10 mouse cellular contexts compared by ENCODE assay signal in the genomic region with DNA sequence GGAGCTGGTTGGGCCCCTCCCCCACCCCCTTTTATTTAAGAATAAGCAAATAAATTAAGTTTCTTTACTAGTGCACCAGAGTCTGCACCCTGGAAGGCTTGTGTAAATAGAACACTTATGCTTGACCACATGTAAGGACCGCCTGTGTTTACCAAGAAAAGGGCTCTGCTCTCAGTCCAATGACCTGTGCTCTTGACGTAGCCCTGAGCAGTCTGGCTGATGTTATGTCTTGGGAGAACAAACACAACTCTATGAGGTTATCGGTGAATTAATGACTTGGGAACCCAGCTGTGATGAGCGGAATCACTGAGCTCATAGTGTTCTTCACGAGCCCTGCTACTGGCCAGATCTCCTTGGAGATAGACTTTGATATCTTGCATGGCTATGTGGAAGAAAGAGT. TPM values are rescaled to one million over a fixed set of nuclear protein-coding genes. Genes with fewer than 3 reads are reported as not detected.
DNase-seq lines count a peak whose midpoint lies in the region; ATAC-seq lines count a peak whose summit lies in the region.
"Had no signal": no experiment of that assay in that cellular context is flagged by ENCODE, and none has a peak within 500 bp of the region (broad histone marks: within the 10 kb centered on the region; RNA-seq: fewer than 3 reads in every experiment).

No protein-coding gene starts in this region.

- ATAC-seq in hindbrain, embryonic 11.5 days (ENCODE audit: low FRiP score), result no peak
- no peak for ATAC-seq in hindbrain, embryonic 12.5 days (ENCODE audit: low FRiP score)
- ATAC-seq in lung, embryonic 15.5 days (ENCODE audit: borderline replicate concordance, extremely low read depth, low FRiP score, low TSS enrichment), result no peak
- no peak for ATAC-seq in megakaryocyte progenitor cell, adult 5-6 weeks (replicated peaks; ENCODE audit: poor library complexity)
- ATAC-seq: forebrain, embryonic 13.5 days had no signal

- peak; percentile 1 for DNase-seq in hindbrain, embryonic 11.5 days (ENCODE audit: low spot score)
- DNase-seq in thymus, postnatal 0 days (ENCODE audit: low spot score), result peak; percentile 34
- no peak for DNase-seq in thymus, postnatal 25 days
- DNase-seq in spleen, adult 12 weeks (ENCODE audit: low spot score), result no peak
- no peak for DNase-seq in adrenal gland, postnatal 25 days
- DNase-seq: right cerebral cortex, postnatal 4 days had no signal

- H3K9ac ChIP-seq in hindbrain, embryonic 11.5 days (ENCODE audit: low read depth, low read length), result no peak overlapping the region
- no peak overlapping the region for H3K9ac ChIP-seq in hindbrain, embryonic 12.5 days
- H3K9ac ChIP-seq in lung, embryonic 15.5 days, result no peak overlapping the region
- H3K9ac ChIP-seq: forebrain, embryonic 13.5 days had no signal

- peaks cover 3% of the 10 kb centered on the region; the same call in 1 of the 2 replicates for H3K4me1 ChIP-seq in hindbrain, embryonic 11.5 days (replicated peaks; ENCODE audit: control insufficient read depth, insufficient read depth, low read length)
- peaks cover 15% of the 10 kb centered on the region for H3K4me1 ChIP-seq in hindbrain, embryonic 12.5 days
- peaks cover 35% of the 10 kb centered on the region for H3K4me1 ChIP-seq in lung, embryonic 15.5 days

- no peak overlapping the region for H3K4me2 ChIP-seq in hindbrain, embryonic 11.5 days (replicated peaks; ENCODE audit: low read depth, low read length)
- no peak overlapping the region for H3K4me2 ChIP-seq in hindbrain, embryonic 12.5 days (replicated peaks)
- H3K4me2 ChIP-seq in lung, embryonic 15.5 days, result peak overlapping the region; percentile 73
- H3K4me2 ChIP-seq: forebrain, embryonic 13.5 days had no signal

- H3K27me3 ChIP-seq in hindbrain, embryonic 11.5 days (ENCODE audit: control insufficient read depth, insufficient read depth, low read length), result peaks cover 10% of the 10 kb centered on the region
- H3K27me3 ChIP-seq in hindbrain, embryonic 12.5 days, result peaks cover 30% of the 10 kb centered on the region
- peaks cover 32% of the 10 kb centered on the region; the same call in 1 of the 2 replicates for H3K27me3 ChIP-seq in lung, embryonic 15.5 days

- 57% methylated on average over 5 of the region's 5 CpGs for WGBS in hindbrain, embryonic 11.5 days
- WGBS in hindbrain, embryonic 12.5 days, result 51% methylated on average over 5 of the region's 5 CpGs
- WGBS in lung, embryonic 15.5 days, result 19% methylated on average over 5 of the region's 5 CpGs

- H3K27ac ChIP-seq in hindbrain, embryonic 11.5 days (ENCODE audit: low read depth, low read length), result no peak overlapping the region
- H3K27ac ChIP-seq in hindbrain, embryonic 12.5 days, result no peak overlapping the region
- H3K27ac ChIP-seq in lung, embryonic 15.5 days, result no peak overlapping the region
- H3K27ac ChIP-seq: forebrain, embryonic 13.5 days had no signal

- no peak overlapping the region for H3K4me3 ChIP-seq in hindbrain, embryonic 11.5 days (ENCODE audit: low read depth, low read length)
- no peak overlapping the region for H3K4me3 ChIP-seq in hindbrain, embryonic 12.5 days
- 0 out of 2 replicates have a peak overlapping the region, but pooled peaks have one; percentile 2 for H3K4me3 ChIP-seq in lung, embryonic 15.5 days
- H3K4me3 ChIP-seq: forebrain, embryonic 13.5 days had no signal

- no peaks in the 10 kb centered on the region for H3K36me3 ChIP-seq in hindbrain, embryonic 11.5 days (ENCODE audit: control insufficient read depth, insufficient read depth, low read length)
- H3K36me3 ChIP-seq in hindbrain, embryonic 12.5 days, result no peaks in the 10 kb centered on the region
- no peaks in the 10 kb centered on the region for H3K36me3 ChIP-seq in lung, embryonic 15.5 days

- no peaks in the 10 kb centered on the region for H3K9me3 ChIP-seq in hindbrain, embryonic 11.5 days (ENCODE audit: control insufficient read depth, low read length)
- H3K9me3 ChIP-seq in hindbrain, embryonic 12.5 days (replicated peaks), result no peaks in the 10 kb centered on the region
- H3K9me3 ChIP-seq in lung, embryonic 15.5 days, result no peaks in the 10 kb centered on the region
- H3K9me3 ChIP-seq: forebrain, embryonic 13.5 days had no signal

RNA-seq across cellular contexts. Expression of a gene that starts 1.6 kb away (rescaled TPM):
- 0.29 and 0.35 TPM in 2 replicates for polyA plus RNA-seq in hindbrain, embryonic 11.5 days (2014; fragmentation: Nextera tagmentation; extraction: Ambion mirVana)
- 0.91 and 1.1 TPM in 2 replicates for polyA plus RNA-seq in hindbrain, embryonic 12.5 days (2016; fragmentation: Nextera tagmentation; extraction: Ambion mirVana)
- polyA plus RNA-seq in thymus, postnatal 0 days (2015; fragmentation: Nextera tagmentation; extraction: Ambion mirVana), result 156 and 158 TPM in 2 replicates
- 7.8 and 8.3 TPM in 2 replicates for polyA plus RNA-seq in lung, embryonic 15.5 days (2015; fragmentation: Nextera tagmentation; extraction: Ambion mirVana)
- total RNA-seq in megakaryocyte progenitor cell, adult 5-6 weeks (2015), result 184 and 191 TPM in 2 replicates
- 174 and 180 TPM in 2 replicates for total RNA-seq in megakaryocyte progenitor cell, adult 5-6 weeks (2017)
- total RNA-seq in adrenal gland, postnatal 25 days (2021), result 6.4 and 8.1 TPM in 2 replicates

RNA-seq across cellular contexts. Expression of a gene that starts 36.4 kb away (rescaled TPM):
- 0.25 and 1.4 TPM in 2 replicates for polyA plus RNA-seq in hindbrain, embryonic 11.5 days (2014; fragmentation: Nextera tagmentation; extraction: Ambion mirVana)
- polyA plus RNA-seq in hindbrain, embryonic 12.5 days (2016; fragmentation: Nextera tagmentation; extraction: Ambion mirVana), result 0.69 and 1.5 TPM in 2 replicates
- 1.4 and 2.1 TPM in 2 replicates for polyA plus RNA-seq in thymus, postnatal 0 days (2015; fragmentation: Nextera tagmentation; extraction: Ambion mirVana)
- 1.0 and 1.7 TPM in 2 replicates for polyA plus RNA-seq in lung, embryonic 15.5 days (2015; fragmentation: Nextera tagmentation; extraction: Ambion mirVana)
- total RNA-seq in megakaryocyte progenitor cell, adult 5-6 weeks (2015), result 3.9 and 5.3 TPM in 2 replicates
- total RNA-seq in megakaryocyte progenitor cell, adult 5-6 weeks (2017), result 6.4 and 6.5 TPM in 2 replicates
- 0.36 TPM in 1 of 2 replicates, not detected in the other for total RNA-seq in adrenal gland, postnatal 25 days (2021)

Comparison
In these comparisons a context has a peak if more than half of its experiments do, and no peak if none do; other contexts are left out.
1. DNase-seq: peak in hindbrain, embryonic 11.5 days (single experiment) and thymus, postnatal 0 days (single experiment); none in thymus, postnatal 25 days (single experiment), spleen, adult 12 weeks (single experiment) and adrenal gland, postnatal 25 days (single experiment).
2. RNA of a gene that starts 1.6 kb away (polyA plus RNA-seq): 156 to 158 TPM in thymus, postnatal 0 days; 7.8 to 8.3 TPM in lung, embryonic 15.5 days, 0.91 to 1.1 TPM in hindbrain, embryonic 12.5 days and 0.29 to 0.35 TPM in hindbrain, embryonic 11.5 days; every median in the first group is over 10 times any median in the second.